Mouse (Mus musculus) intestine, postnatal 0 days (tissue): ENCODE data around the gene Ncdn. TPM values are rescaled to one million over a fixed set of nuclear protein-coding genes. Genes with fewer than 3 reads are reported as not detected.

ENCODE experiments used
- ATAC-seq: fragments of 200-750 bp; cut with Nextera tagmentation; 2 replicates; pipeline ENCODE4 v1.8.0; 2017; ENCODE audit warnings: mild to moderate bottlenecking, moderate TSS enrichment, moderate library complexity
- H3K27ac ChIP-seq: fragments of 300-500 bp; sonication (generic); 2 replicates; pipeline ENCODE4 v1.5.1; 2014; ENCODE audit warnings: mild to moderate bottlenecking, low read depth, low read length, moderate library complexity
- H3K27me3 ChIP-seq: fragments of 300-500 bp; sonication (generic); replicated peaks from 2 replicates; pipeline ENCODE4 v1.6.1; 2014; ENCODE audit warnings: low read length, mixed read lengths; ENCODE audit not compliant: control insufficient read depth, insufficient read depth
- H3K36me3 ChIP-seq: fragments of 300-500 bp; sonication (generic); 2 replicates; pipeline ENCODE4 v1.6.1; 2014; ENCODE audit warnings: mild to moderate bottlenecking, moderate library complexity; ENCODE audit not compliant: control insufficient read depth, insufficient read depth
- H3K4me1 ChIP-seq: fragments of 300-500 bp; sonication (generic); replicated peaks from 2 replicates; pipeline ENCODE4 v1.6.1; 2014; ENCODE audit warnings: antibody characterized with exemption, low read length, mixed read lengths; ENCODE audit not compliant: control insufficient read depth, insufficient read depth
- H3K4me2 ChIP-seq: fragments of 300-500 bp; sonication (generic); replicated peaks from 2 replicates; pipeline ENCODE4 v1.6.1; 2014; ENCODE audit warnings: low read depth, mild to moderate bottlenecking, moderate library complexity
- H3K4me3 ChIP-seq: fragments of 300-500 bp; sonication (generic); 2 replicates; pipeline ENCODE4 v1.5.1; 2014; ENCODE audit warnings: low read depth, low read length
- H3K9ac ChIP-seq: fragments of 300-500 bp; sonication (generic); 2 replicates; pipeline ENCODE4 v1.6.1; 2014; ENCODE audit warnings: mild to moderate bottlenecking, low read depth, low read length
- H3K9me3 ChIP-seq: fragments of 300-500 bp; sonication (generic); 2 replicates; pipeline ENCODE4 v1.6.1; 2016; ENCODE audit warnings: mixed run types; ENCODE audit not compliant: control insufficient read depth
- CTCF ChIP-seq: sonication (generic); IDR thresholded peaks from 2 replicates; pipeline ENCODE4 v1.5.1; 2016; ENCODE audit warnings: low read depth, mild to moderate bottlenecking, control low read depth, antibody characterized with exemption, moderate library complexity
- WGBS: fragments of 180-500 bp; shearing (Covaris S2); extraction: QIAGEN DNeasy Blood & Tissue Kit; methylation state at CpG from one replicate; pipeline ENCODE4 v1.1.7; 2014; 5-methylcytosine and 5-hydroxymethylcytosine counted together
- polyA plus RNA-seq: library from polyadenylated mRNA; unstranded; fragments of >200 nt; fragmentation: Nextera tagmentation; extraction: Ambion mirVana; gene quantifications from 2 replicates; pipeline ENCODE4 v1.2.1, GENCODE M21; 2015

The Ncdn gene
- polyA plus RNA-seq, 1 experiment from 2014 or later, result 13.5 TPM

DNA sequence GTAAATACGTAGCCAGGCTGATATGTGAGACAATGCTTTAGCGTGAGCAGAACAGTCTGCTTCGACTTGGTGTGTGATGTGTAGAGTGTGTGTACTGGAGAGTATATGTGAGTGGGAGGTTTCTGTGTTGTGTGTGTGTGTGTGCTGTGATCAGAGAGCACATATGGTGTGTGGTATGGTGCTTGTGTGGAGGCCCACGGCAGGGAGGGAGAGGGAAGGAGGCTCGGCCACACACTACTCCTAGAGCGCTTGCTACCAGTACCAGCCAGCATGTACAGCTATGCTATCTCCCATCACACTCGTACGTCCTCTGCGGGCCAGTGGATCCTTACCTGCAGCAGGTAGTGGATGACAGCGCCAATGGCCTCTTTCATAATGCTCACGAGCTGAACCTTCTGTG, 3.7 kb downstream of the Ncdn start:
- peaks cover 50% of the 10 kb centered on the region for H3K36me3 ChIP-seq
- H3K27ac ChIP-seq, result no peak overlapping the region
- no peak overlapping the region for H3K9ac ChIP-seq
- H3K4me2 ChIP-seq, result no peak overlapping the region
- 81% methylated on average over 11 of the region's 11 CpGs for WGBS
- ATAC-seq, result no peak
- H3K27me3 ChIP-seq, result no peaks in the 10 kb centered on the region
- no peak overlapping the region for H3K4me3 ChIP-seq
- H3K9me3 ChIP-seq, result no peaks in the 10 kb centered on the region
- no peak for TF ChIP-seq CTCF
- peaks cover 5% of the 10 kb centered on the region; the same call in 1 of the 2 replicates for H3K4me1 ChIP-seq

DNA sequence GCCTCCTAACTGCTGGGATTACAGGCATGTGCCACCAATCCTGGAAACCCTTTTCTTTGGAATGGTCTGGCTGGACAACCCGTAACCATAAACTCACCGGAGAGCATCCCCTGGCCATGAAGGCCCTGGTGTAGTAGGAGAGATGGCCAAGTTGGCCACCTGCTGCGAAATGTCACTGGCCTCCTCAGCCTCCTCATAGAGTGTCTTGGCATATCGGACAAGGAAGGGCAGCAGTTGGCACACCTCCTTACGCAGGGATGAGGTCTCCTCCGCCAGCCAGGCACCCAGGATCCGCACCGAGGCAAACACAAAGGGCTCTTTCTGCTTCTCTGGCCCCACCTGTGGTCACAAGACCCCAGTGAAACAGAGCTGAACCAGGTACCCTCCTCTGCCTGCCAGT, 4.9 kb downstream of the Ncdn start:
- no peak overlapping the region for H3K27ac ChIP-seq

DNA sequence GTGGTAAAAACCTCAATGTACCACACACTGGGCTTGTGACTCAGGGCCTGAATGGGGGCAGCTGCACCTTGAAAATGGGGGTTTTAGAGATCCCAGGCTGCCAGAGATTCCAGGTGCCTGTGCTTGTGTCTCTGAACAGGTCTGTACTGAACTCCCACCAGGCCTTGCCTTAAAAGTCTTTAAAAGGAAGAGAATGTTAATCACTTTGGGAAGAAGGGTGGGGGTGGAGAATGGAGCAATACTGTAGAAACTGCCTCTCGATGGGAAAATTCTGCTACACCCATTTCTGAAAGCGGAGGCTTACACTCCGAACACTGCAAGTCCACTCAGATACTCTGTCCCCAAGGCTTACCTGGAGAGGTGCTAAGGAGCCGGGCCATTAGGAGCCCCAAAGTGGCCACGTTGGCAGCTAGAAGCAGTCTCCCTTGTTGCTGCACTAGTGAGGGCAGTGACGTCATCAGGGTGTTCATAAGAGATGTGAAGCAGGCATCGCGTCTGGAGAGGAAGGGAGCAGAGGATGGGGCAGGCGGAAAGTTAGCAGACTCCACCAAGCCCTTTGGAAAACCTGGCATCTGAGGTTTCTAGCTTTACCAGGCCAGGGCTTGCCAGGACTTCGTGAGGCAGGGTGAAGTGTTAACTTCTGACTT, 6.9 kb downstream of the Ncdn start:
- Histone ChIP-seq H3K9ac (no peak overlapping the region), H3K9me3 (no peaks in the 10 kb centered on the region), H3K4me1 (no peaks in the 10 kb centered on the region), H3K4me3 (no peak overlapping the region), H3K4me2 (no peak overlapping the region), H3K27ac (no peak overlapping the region), H3K27me3 (no peaks in the 10 kb centered on the region), H3K36me3 (peaks cover 57% of the 10 kb centered on the region)
- 73% methylated on average over 10 of the region's 10 CpGs for WGBS
- TF ChIP-seq CTCF, result no peak
- ATAC-seq, result no peak

More for the DNA sequence above, 4.9 kb downstream of the Ncdn start:
- Histone ChIP-seq H3K36me3 (peaks cover 57% of the 10 kb centered on the region), H3K4me2 (no peak overlapping the region), H3K9ac (no peak overlapping the region), H3K4me1 (peaks cover 5% of the 10 kb centered on the region; the same call in 1 of the 2 replicates), H3K4me3 (no peak overlapping the region), H3K27me3 (no peaks in the 10 kb centered on the region), H3K9me3 (no peaks in the 10 kb centered on the region)
- no peak for TF ChIP-seq CTCF
- 92% methylated on average over 8 of the region's 8 CpGs for WGBS
- ATAC-seq, result no peak

DNA sequence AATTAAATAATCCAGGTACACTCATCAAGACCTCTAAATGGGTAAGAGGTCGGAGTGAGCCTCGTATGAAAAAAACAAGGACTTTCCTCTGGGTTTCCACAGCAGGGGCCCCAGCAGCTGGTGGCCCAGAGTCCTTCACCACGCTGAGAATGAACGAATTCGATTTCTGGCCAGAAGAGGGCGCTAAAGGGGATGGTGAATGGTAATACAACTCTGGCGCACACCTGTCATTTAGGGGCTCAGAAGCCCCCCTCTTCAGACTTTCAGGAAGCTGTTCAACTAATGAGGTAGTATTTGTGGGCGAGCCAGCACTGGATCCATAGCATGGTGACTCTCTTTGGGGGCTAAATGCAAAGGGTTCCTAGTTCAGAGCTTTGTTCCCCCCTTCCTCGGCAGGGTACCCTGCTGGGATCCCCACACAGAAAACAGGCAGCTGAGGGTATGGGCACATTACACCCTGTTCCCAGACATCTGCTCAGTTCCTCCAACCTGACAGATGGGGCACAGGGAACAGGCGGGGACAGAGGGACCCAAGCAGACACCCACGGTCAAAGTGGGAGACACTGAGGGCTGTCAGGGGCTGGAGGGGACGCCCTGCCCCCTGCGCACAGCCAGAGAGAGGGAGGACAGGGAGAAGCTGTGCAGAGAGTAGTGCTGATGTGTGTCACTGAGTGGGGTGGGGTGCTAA, 7.6 kb downstream of the Ncdn start:
- ATAC-seq, result no peak
- H3K4me2 ChIP-seq, result no peak overlapping the region
- WGBS, result 45% methylated on average over 13 of the region's 13 CpGs
- H3K4me3 ChIP-seq, result no peak overlapping the region
- TF ChIP-seq CTCF, result peak; percentile 84
- no peaks in the 10 kb centered on the region for H3K27me3 ChIP-seq
- no peak overlapping the region for H3K9ac ChIP-seq
- H3K4me1 ChIP-seq, result no peaks in the 10 kb centered on the region
- H3K36me3 ChIP-seq, result peaks cover 57% of the 10 kb centered on the region
- H3K27ac ChIP-seq, result no peak overlapping the region
- H3K9me3 ChIP-seq, result no peaks in the 10 kb centered on the region

DNA sequence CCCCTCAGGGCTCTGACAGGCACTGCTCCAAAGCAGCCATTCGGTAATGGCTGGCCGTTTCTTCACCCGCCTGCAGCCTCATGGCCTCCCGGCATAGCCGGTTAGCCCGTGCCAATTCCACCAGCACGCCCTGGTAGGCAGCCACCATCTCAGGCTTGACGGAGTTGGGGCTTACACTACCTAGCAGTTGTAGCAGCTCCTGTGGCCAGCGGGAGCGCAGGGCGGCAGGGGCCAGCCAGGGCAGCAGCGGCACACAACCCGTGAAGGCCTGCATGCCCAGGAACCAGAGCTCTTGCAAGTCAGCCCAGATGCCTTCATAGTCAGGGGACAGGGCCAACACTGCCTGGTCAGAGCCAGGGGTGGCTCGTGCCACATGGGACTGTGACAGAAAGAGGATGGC, 8.4 kb downstream of the Ncdn start:
- Histone ChIP-seq H3K4me1 (no peaks in the 10 kb centered on the region), H3K9ac (no peak overlapping the region), H3K9me3 (no peaks in the 10 kb centered on the region), H3K27me3 (no peaks in the 10 kb centered on the region), H3K4me2 (no peak overlapping the region), H3K36me3 (peaks cover 49% of the 10 kb centered on the region), H3K4me3 (no peak overlapping the region), H3K27ac (no peak overlapping the region; the same call in 1 of the 2 replicates)
- TF ChIP-seq CTCF, result no peak
- ATAC-seq, result no peak
- 91% methylated on average over 14 of the region's 14 CpGs for WGBS

DNA sequence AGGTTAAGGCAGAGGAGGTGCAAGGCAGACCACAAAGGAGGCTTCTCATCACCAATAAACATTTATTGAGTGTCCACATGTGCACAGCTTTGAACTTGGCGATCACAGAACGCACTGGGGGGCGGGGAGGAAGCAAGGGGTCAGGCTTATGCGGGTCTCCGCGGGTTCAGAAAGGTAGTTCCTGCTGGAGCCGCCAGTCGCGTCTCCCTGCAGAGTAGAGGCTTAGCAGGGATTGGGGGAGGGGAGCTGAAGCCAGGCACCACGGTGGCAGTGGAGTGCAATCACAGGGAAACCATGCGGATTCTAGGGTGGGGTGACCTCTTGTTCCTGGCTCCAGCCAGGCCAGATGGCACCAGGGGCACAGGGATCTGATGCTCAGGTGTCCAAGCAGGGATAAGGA, 9.5 kb downstream of the Ncdn start:
- Histone ChIP-seq H3K4me2 (no peak overlapping the region), H3K4me1 (no peaks in the 10 kb centered on the region), H3K27ac (no peak overlapping the region), H3K36me3 (peaks cover 38% of the 10 kb centered on the region), H3K9me3 (no peaks in the 10 kb centered on the region), H3K9ac (no peak overlapping the region), H3K27me3 (peaks cover 7% of the 10 kb centered on the region; the same call in 1 of the 2 replicates), H3K4me3 (no peak overlapping the region)
- no peak for TF ChIP-seq CTCF
- WGBS, result 31% methylated on average over 11 of the region's 11 CpGs
- no peak for ATAC-seq
